Mouse (Mus musculus): Measurements from ENCODE around the gene Asap3.

GRCm38 (mm10) chr4:136214828-136215227 lies 8.7 kb downstream of the Asap3 start:
- TF ChIP-seq CTCF (IDR thresholded peaks at IDR 0.05; ENCODE audit: insufficient read depth, low read length) (no peak), POLR2A (IDR thresholded peaks at IDR 0.05; ENCODE audit: borderline replicate concordance, extremely low read depth, low read depth, low read length) (no peak)
